Mouse (Mus musculus): Measurements from ENCODE around the gene Amy2a5. TPM values are rescaled to one million over a fixed set of nuclear protein-coding genes. Genes with fewer than 3 reads are reported as not detected.

The Amy2a5 gene
- polyA plus RNA-seq (2012; rRNA removed) = 0.14 and 4.1 TPM in 2 replicates

GRCm38 (mm10) chr3:113258737-113259136, at the start of gene Amy2a5:
Gene Amy2a5, minus strand, starts transcription at chr3:113258837.

GRCm38 (mm10) chr3:113291349-113291748, 32.7 kb upstream of the Amy2a5 start, which contains the start of gene Amy2a4:
Gene Amy2a4, minus strand, starts transcription at chr3:113291449.

Other genes starting within 250 kb of the Amy2a5 start
- 3.7 and 4.1 TPM in 2 replicates for gene Amy2a4, start 32.6 kb upstream of the Amy2a5 start, polyA plus RNA-seq (2012; rRNA removed)
- 3.7 and 4.1 TPM in 2 replicates for gene Amy2a3, start 65.2 kb upstream of the Amy2a5 start, polyA plus RNA-seq (2012; rRNA removed)
- 3.7 and 4.1 TPM in 2 replicates for gene Amy2a2, start 97.8 kb upstream of the Amy2a5 start, polyA plus RNA-seq (2012; rRNA removed)